Mouse (Mus musculus) liver, postnatal 0 days (tissue): ENCODE measurements around the gene Cdk16.

Source experiments
- CTCF ChIP-seq: sonication (generic); IDR thresholded peaks from 2 replicates; pipeline ENCODE4 v1.5.1; 2016; ENCODE audit warnings: antibody characterized with exemption, low read depth
- EP300 ChIP-seq: IDR thresholded peaks from 2 replicates; pipeline ENCODE4 v1.6.1; 2016; ENCODE audit warnings: antibody characterized with exemption, low read depth, mild to moderate bottlenecking

DNA sequence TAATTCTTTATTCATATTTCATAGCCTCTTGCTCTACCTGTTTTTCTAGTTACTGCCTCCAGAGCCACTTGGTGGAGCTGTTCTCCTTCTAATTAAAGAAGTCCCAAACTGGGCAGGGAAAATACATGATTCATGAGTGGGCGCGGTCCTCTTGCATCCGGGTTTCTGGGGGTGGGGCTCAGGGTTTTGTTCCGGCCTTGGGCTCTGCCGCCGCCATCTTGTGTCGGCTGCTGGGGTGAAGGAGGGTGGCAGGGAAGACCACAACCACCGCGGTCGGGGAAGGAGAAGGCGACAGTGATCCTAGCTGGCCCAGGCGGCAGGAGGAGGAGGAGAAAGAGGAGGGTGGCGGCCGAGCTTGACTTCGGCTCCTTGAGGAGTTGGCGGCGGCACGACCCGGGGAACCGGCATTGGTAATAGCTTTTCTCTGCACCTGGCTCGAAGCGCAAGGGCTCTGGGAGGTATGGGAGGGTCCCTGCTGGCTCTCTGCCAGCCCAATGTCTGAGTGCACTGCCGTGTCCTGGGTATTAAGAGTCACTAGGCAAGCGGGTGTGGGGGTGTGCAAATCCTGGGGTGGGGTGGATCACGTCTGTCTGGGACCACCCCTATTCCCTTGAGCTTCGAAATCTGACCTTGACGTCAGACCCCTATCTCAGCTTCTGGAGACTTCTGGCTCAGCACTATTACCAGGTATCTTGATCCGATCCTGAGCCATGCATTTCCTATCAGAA is 24.9 kb upstream of the Cdk16 start:
- peak; percentile 76 for TF ChIP-seq CTCF
- no peak for TF ChIP-seq EP300
